Mouse (Mus musculus) E14TG2a.4 (cell line): Measurements from ENCODE around the gene Gdf15.

Experiments
- CTCF ChIP-seq: conservative IDR thresholded peaks from 2 replicates; pipeline ENCODE4 v1.5.1; 2014; ENCODE audit warnings: low read length
- NANOG ChIP-seq: IDR thresholded peaks from 2 replicates; pipeline ENCODE4 v1.6.1; 2014; ENCODE audit warnings: borderline replicate concordance, low read length, mixed read lengths
- POU5F1 ChIP-seq: IDR thresholded peaks from 2 replicates; pipeline ENCODE4 v1.6.1; 2014; ENCODE audit warnings: low read length, borderline replicate concordance

DNA sequence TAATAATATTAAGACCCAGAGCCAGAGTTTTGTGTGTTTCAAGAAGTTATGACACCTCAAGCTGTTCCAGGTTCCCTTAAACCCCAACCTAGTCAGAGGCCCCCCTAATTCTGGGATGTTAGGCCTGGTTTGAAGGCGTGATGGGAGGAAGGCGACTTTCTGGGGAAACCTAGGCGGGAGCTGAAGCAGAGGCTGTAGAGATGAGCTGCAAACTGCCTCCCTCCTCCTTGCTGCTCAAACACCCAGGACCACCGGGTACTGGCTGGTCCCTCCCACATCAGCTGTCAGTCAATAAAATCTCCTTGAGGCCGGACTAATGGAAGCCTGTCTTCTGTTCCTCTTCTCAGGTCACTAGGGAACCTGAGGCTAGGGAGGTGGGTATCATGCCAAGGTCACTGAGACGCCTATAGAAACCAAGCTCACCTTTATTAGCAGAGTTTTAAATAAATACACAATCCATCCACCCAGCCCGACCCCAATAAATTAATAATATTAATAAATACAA, 3.2 kb downstream of the Gdf15 start:
- TF ChIP-seq CTCF, result no peak
- no peak for TF ChIP-seq NANOG
- TF ChIP-seq POU5F1, result no peak
